Mouse (Mus musculus): ENCODE results near the gene Gm12394. TPM values are rescaled to one million over a fixed set of nuclear protein-coding genes. Genes with fewer than 3 reads are reported as not detected.

Gene Gm12394
- polyA plus RNA-seq (2017; shearing (Covaris generic)): not detected

GRCm38 (mm10) chr4:42856671-42857070 is at the start of gene Gm12394:
Gene Gm12394, minus strand, starts transcription at chr4:42856771.

GRCm38 (mm10) chr4:42874134-42874533 is 17.6 kb upstream of the Gm12394 start, which contains the start of gene Fam205c:
Gene Fam205c, minus strand, starts transcription at chr4:42874234.

GRCm38 (mm10) chr4:42853788-42854187 is 2.8 kb downstream of the Gm12394 start, which contains the start of gene Fam205a1:
Gene Fam205a1, minus strand, starts transcription at chr4:42853888.

GRCm38 (mm10) chr4:42773893-42774292 is 82.7 kb downstream of the Gm12394 start, which contains the start of gene Ccl21a:
Gene Ccl21a, minus strand, starts transcription at chr4:42773993.

GRCm38 (mm10) chr4:42756477-42756876 is 100.1 kb downstream of the Gm12394 start, which contains the start of gene Ccl19:
Gene Ccl19, minus strand, starts transcription at chr4:42756577.

GRCm38 (mm10) chr4:42735245-42735644 is 121.3 kb downstream of the Gm12394 start, which contains the start of gene 4930578G10Rik:
Gene 4930578G10Rik, plus strand, starts transcription at chr4:42735545.

Other genes starting within 250 kb of the Gm12394 start
- gene Gm10591, start 244.6 kb downstream of the Gm12394 start, polyA plus RNA-seq (2017; shearing (Covaris generic)): not detected
- not detected for gene Gm2564, start 227.1 kb downstream of the Gm12394 start, polyA plus RNA-seq (2017; shearing (Covaris generic))
- gene Ccl27b, start 201.5 kb downstream of the Gm12394 start, polyA plus RNA-seq (2017; shearing (Covaris generic)): not detected
- gene Il11ra2, start 194.9 kb downstream of the Gm12394 start, polyA plus RNA-seq (2017; shearing (Covaris generic)): not detected
- not detected for gene 4930578G10Rik, start 121.2 kb downstream of the Gm12394 start, polyA plus RNA-seq (2017; shearing (Covaris generic))
- gene Ccl19, start 100.2 kb downstream of the Gm12394 start, polyA plus RNA-seq (2017; shearing (Covaris generic)): not detected
- gene Ccl21a, start 82.8 kb downstream of the Gm12394 start, polyA plus RNA-seq (2017; shearing (Covaris generic)): not detected
- not detected for gene Fam205a1, start 2.9 kb downstream of the Gm12394 start, polyA plus RNA-seq (2017; shearing (Covaris generic))
- gene Fam205c, start 17.5 kb upstream of the Gm12394 start, polyA plus RNA-seq (2017; shearing (Covaris generic)): not detected
- gene Phf24, start 59.9 kb upstream of the Gm12394 start, polyA plus RNA-seq (2017; shearing (Covaris generic)): 0.12 TPM
- 12.0 TPM for gene Dnajb5, start 93.0 kb upstream of the Gm12394 start, polyA plus RNA-seq (2017; shearing (Covaris generic))
- not detected for gene 1700022I11Rik, start 112.8 kb upstream of the Gm12394 start, polyA plus RNA-seq (2017; shearing (Covaris generic))
- gene Vcp, start 143.7 kb upstream of the Gm12394 start, polyA plus RNA-seq (2017; shearing (Covaris generic)): 405 TPM
- gene Fancg, start 153.7 kb upstream of the Gm12394 start, polyA plus RNA-seq (2017; shearing (Covaris generic)): 28.8 TPM
- 47.4 TPM for gene Pigo, start 169.0 kb upstream of the Gm12394 start, polyA plus RNA-seq (2017; shearing (Covaris generic))
- gene Stoml2, start 174.9 kb upstream of the Gm12394 start, polyA plus RNA-seq (2017; shearing (Covaris generic)): 148 TPM
- gene Fam214b, start 189.4 kb upstream of the Gm12394 start, polyA plus RNA-seq (2017; shearing (Covaris generic)): 10.7 TPM
- 0.22 TPM for gene Unc13b, start 202.2 kb upstream of the Gm12394 start, polyA plus RNA-seq (2017; shearing (Covaris generic))